Mouse (Mus musculus) neural tube, embryonic 14.5 days (tissue): ENCODE results near the gene Lrp1. TPM values are rescaled to one million over a fixed set of nuclear protein-coding genes. Genes with fewer than 3 reads are reported as not detected.

ENCODE experiments used
- ATAC-seq: fragments of 200-750 bp; cut with Nextera tagmentation; 2 replicates; pipeline ENCODE4 v1.8.0; 2017; ENCODE audit warnings: low read depth, mild to moderate bottlenecking, moderate TSS enrichment, moderate library complexity
- H3K27ac ChIP-seq: fragments of 300-500 bp; sonication (generic); 2 replicates; pipeline ENCODE4 v1.5.1; 2014; ENCODE audit warnings: low read depth, mild to moderate bottlenecking, control low read depth, low read length, moderate library complexity, mixed read lengths
- H3K27me3 ChIP-seq: fragments of 300-500 bp; sonication (generic); 2 replicates; pipeline ENCODE4 v1.6.1; 2014; ENCODE audit warnings: low read length; ENCODE audit not compliant: control insufficient read depth, insufficient read depth
- H3K36me3 ChIP-seq: fragments of 300-500 bp; sonication (generic); 2 replicates; pipeline ENCODE4 v1.6.1; 2014; ENCODE audit warnings: low read length, mixed read lengths; ENCODE audit not compliant: control insufficient read depth, insufficient read depth
- H3K4me1 ChIP-seq: fragments of 300-500 bp; sonication (generic); 2 replicates; pipeline ENCODE4 v1.6.1; 2014; ENCODE audit warnings: low read length; ENCODE audit not compliant: control insufficient read depth, insufficient read depth
- H3K4me2 ChIP-seq: fragments of 300-500 bp; sonication (generic); 2 replicates; pipeline ENCODE4 v1.6.1; 2014; ENCODE audit warnings: mild to moderate bottlenecking, low read depth, low read length, control low read depth
- H3K4me3 ChIP-seq: fragments of 300-500 bp; sonication (generic); 2 replicates; pipeline ENCODE4 v1.5.1; 2014; ENCODE audit warnings: low read depth, low read length, control low read depth, mixed read lengths
- H3K9ac ChIP-seq: fragments of 300-500 bp; sonication (generic); replicated peaks from 2 replicates; pipeline ENCODE4 v1.6.1; 2014; ENCODE audit warnings: low read depth, mild to moderate bottlenecking, control low read depth, low read length, mixed read lengths
- H3K9me3 ChIP-seq: fragments of 300-500 bp; sonication (generic); 2 replicates; pipeline ENCODE4 v1.6.1; 2016; ENCODE audit warnings: low read length; ENCODE audit not compliant: control insufficient read depth
- WGBS: fragments of 180-500 bp; shearing (Covaris S2); extraction: QIAGEN DNeasy Blood & Tissue Kit; methylation state at CpG from one replicate; pipeline ENCODE4 v1.1.7; 2014; 5-methylcytosine and 5-hydroxymethylcytosine counted together
- polyA plus RNA-seq: library from polyadenylated mRNA; unstranded; fragments of >200 nt; fragmentation: Nextera tagmentation; extraction: Ambion mirVana; gene quantifications from 2 replicates; pipeline ENCODE4 v1.2.1, GENCODE M21; 2014

Gene Lrp1
- polyA plus RNA-seq, 1 experiment from 2014 or later: 110 TPM

GRCm38 (mm10) chr10:127592423-127592822 is 28.5 kb downstream of the Lrp1 start:
- H3K27ac ChIP-seq: no peak overlapping the region
- no peak overlapping the region for H3K9ac ChIP-seq
- H3K9me3 ChIP-seq: no peaks in the 10 kb centered on the region
- H3K4me1 ChIP-seq: peaks cover 11% of the 10 kb centered on the region; the same call in 1 of the 2 replicates
- no peak overlapping the region for H3K4me3 ChIP-seq
- no peak overlapping the region for H3K4me2 ChIP-seq
- H3K36me3 ChIP-seq: peaks cover 63% of the 10 kb centered on the region
- 96% methylated on average over 7 of the region's 7 CpGs for WGBS
- ATAC-seq: no peak
- H3K27me3 ChIP-seq: no peaks in the 10 kb centered on the region

GRCm38 (mm10) chr10:127591514-127591913 is 29.4 kb downstream of the Lrp1 start:
- Histone ChIP-seq H3K9me3 (no peaks in the 10 kb centered on the region), H3K9ac (no peak overlapping the region), H3K4me1 (0 out of 2 replicates have a peak, but pooled peaks cover 6% of the 10 kb centered on the region), H3K4me2 (no peak overlapping the region), H3K27me3 (no peaks in the 10 kb centered on the region), H3K4me3 (no peak overlapping the region), H3K27ac (0 out of 2 replicates have a peak overlapping the region, but pooled peaks have one; percentile 34), H3K36me3 (peaks cover 68% of the 10 kb centered on the region)
- peak; percentile 83 for ATAC-seq
- 11% methylated on average over 7 of the region's 7 CpGs for WGBS

GRCm38 (mm10) chr10:127590831-127591451 is 30.0 kb downstream of the Lrp1 start:
- peak; percentile 7; the same call in 1 of the 2 replicates for ATAC-seq
- Histone ChIP-seq H3K36me3 (peaks cover 68% of the 10 kb centered on the region), H3K9ac (no peak overlapping the region), H3K9me3 (no peaks in the 10 kb centered on the region), H3K27me3 (no peaks in the 10 kb centered on the region), H3K4me2 (no peak overlapping the region), H3K4me3 (no peak overlapping the region), H3K27ac (no peak overlapping the region), H3K4me1 (0 out of 2 replicates have a peak, but pooled peaks cover 4% of the 10 kb centered on the region)
- 73% methylated on average over 7 of the region's 7 CpGs for WGBS

- H3K4me3 ChIP-seq: no peak overlapping the region
- 0 out of 2 replicates have a peak, but pooled peaks cover 4% of the 10 kb centered on the region for H3K4me1 ChIP-seq
- WGBS: 84% methylated on average over 12 of the region's 12 CpGs
- ATAC-seq: no peak
- H3K4me2 ChIP-seq: no peak overlapping the region
- H3K27ac ChIP-seq: no peak overlapping the region
- H3K36me3 ChIP-seq: peaks cover 71% of the 10 kb centered on the region
- no peaks in the 10 kb centered on the region for H3K9me3 ChIP-seq
- no peak overlapping the region for H3K9ac ChIP-seq
- H3K27me3 ChIP-seq: no peaks in the 10 kb centered on the region
These were observed 30.7 kb downstream of the Lrp1 start for GRCm38 (mm10) chr10:127590256-127590655.

GRCm38 (mm10) chr10:127587776-127588175 is 33.2 kb downstream of the Lrp1 start:
- H3K36me3 ChIP-seq: peaks cover 82% of the 10 kb centered on the region

GRCm38 (mm10) chr10:127586209-127586608 is 34.7 kb downstream of the Lrp1 start:
- H3K4me1 ChIP-seq: no peaks in the 10 kb centered on the region
- 72% methylated on average over 4 of the region's 4 CpGs for WGBS
- H3K27me3 ChIP-seq: no peaks in the 10 kb centered on the region
- no peak overlapping the region for H3K27ac ChIP-seq
- H3K36me3 ChIP-seq: peaks cover 82% of the 10 kb centered on the region
- no peaks in the 10 kb centered on the region for H3K9me3 ChIP-seq
- H3K4me2 ChIP-seq: no peak overlapping the region
- H3K9ac ChIP-seq: no peak overlapping the region
- ATAC-seq: no peak
- H3K4me3 ChIP-seq: no peak overlapping the region

More at GRCm38 (mm10) chr10:127587776-127588175, 33.2 kb downstream of the Lrp1 start:
- Histone ChIP-seq H3K9ac (no peak overlapping the region), H3K27me3 (no peaks in the 10 kb centered on the region), H3K4me1 (0 out of 2 replicates have a peak, but pooled peaks cover 4% of the 10 kb centered on the region), H3K4me2 (no peak overlapping the region), H3K4me3 (no peak overlapping the region), H3K27ac (no peak overlapping the region), H3K9me3 (no peaks in the 10 kb centered on the region)
- WGBS: 95% methylated on average over 8 of the region's 8 CpGs
- ATAC-seq: no peak

GRCm38 (mm10) chr10:127585598-127585997 is 35.4 kb downstream of the Lrp1 start:
- Histone ChIP-seq H3K9me3 (no peaks in the 10 kb centered on the region), H3K27me3 (no peaks in the 10 kb centered on the region), H3K4me1 (no peaks in the 10 kb centered on the region), H3K27ac (no peak overlapping the region), H3K4me2 (no peak overlapping the region), H3K4me3 (no peak overlapping the region), H3K9ac (no peak overlapping the region), H3K36me3 (peaks cover 83% of the 10 kb centered on the region)
- ATAC-seq: no peak
- WGBS: 75% methylated on average over 2 of the region's 2 CpGs

- peaks cover 80% of the 10 kb centered on the region for H3K36me3 ChIP-seq
- H3K27me3 ChIP-seq: no peaks in the 10 kb centered on the region
- no peaks in the 10 kb centered on the region for H3K4me1 ChIP-seq
- 85% methylated on average over 8 of the region's 8 CpGs for WGBS
- no peaks in the 10 kb centered on the region for H3K9me3 ChIP-seq
- no peak overlapping the region for H3K4me2 ChIP-seq
- H3K27ac ChIP-seq: no peak overlapping the region
- no peak overlapping the region for H3K4me3 ChIP-seq
- H3K9ac ChIP-seq: no peak overlapping the region
- ATAC-seq: no peak
These were observed 37.3 kb downstream of the Lrp1 start for GRCm38 (mm10) chr10:127583649-127584048.

GRCm38 (mm10) chr10:127581291-127581690 is 39.7 kb downstream of the Lrp1 start:
- Histone ChIP-seq H3K9ac (no peak overlapping the region), H3K4me2 (no peak overlapping the region), H3K27ac (no peak overlapping the region), H3K27me3 (no peaks in the 10 kb centered on the region), H3K9me3 (no peaks in the 10 kb centered on the region), H3K36me3 (peaks cover 86% of the 10 kb centered on the region), H3K4me3 (no peak overlapping the region), H3K4me1 (no peaks in the 10 kb centered on the region)
- no peak for ATAC-seq
- WGBS: 92% methylated on average over 9 of the region's 9 CpGs
